Mouse (Mus musculus): ENCODE results near the gene Tagln3. TPM values are rescaled to one million over a fixed set of nuclear protein-coding genes. Genes with fewer than 3 reads are reported as not detected.

Gene Tagln3
- total RNA-seq, 2 experiments from 2014 or later = 219 to 242 TPM

- DNase-seq (ENCODE audit: low spot score in 2 of 2) = peak; percentile 49 to 71
Observed at GRCm38 (mm10) chr16:45722460-45722951, 1.9 kb downstream of the Tagln3 start.

GRCm38 (mm10) chr16:45720022-45720630, 4.3 kb downstream of the Tagln3 start:
- DNase-seq (ENCODE audit: low spot score in 2 of 2) = no peak

- DNase-seq (ENCODE audit: low spot score in 2 of 2) = no peak
Observed at GRCm38 (mm10) chr16:45718296-45718695, 6.1 kb downstream of the Tagln3 start.

- DNase-seq (ENCODE audit: low spot score in 2 of 2) = no peak
Observed at GRCm38 (mm10) chr16:45714489-45715150, 9.8 kb downstream of the Tagln3 start.

GRCm38 (mm10) chr16:45713878-45714277, 10.5 kb downstream of the Tagln3 start:
- DNase-seq (ENCODE audit: low spot score in 2 of 2) = no peak

GRCm38 (mm10) chr16:45713261-45713660, 11.1 kb downstream of the Tagln3 start:
- DNase-seq (ENCODE audit: low spot score in 2 of 2) = no peak

GRCm38 (mm10) chr16:45711263-45711662, 13.1 kb downstream of the Tagln3 start:
- no peak for DNase-seq (ENCODE audit: low spot score in 2 of 2)

- DNase-seq (ENCODE audit: low spot score in 2 of 2) = no peak
Observed at GRCm38 (mm10) chr16:45699301-45699700, 25.1 kb downstream of the Tagln3 start.

- DNase-seq (ENCODE audit: low spot score in 2 of 2) = peak in 1 of 2 experiments; percentile 26
Observed at GRCm38 (mm10) chr16:45697996-45698395, 26.4 kb downstream of the Tagln3 start.

- DNase-seq (ENCODE audit: low spot score in 2 of 2) = no peak
Observed at GRCm38 (mm10) chr16:45695445-45696160, 28.8 kb downstream of the Tagln3 start.

GRCm38 (mm10) chr16:45693558-45693957, 30.9 kb downstream of the Tagln3 start, which contains the start of gene Tmprss7:
Gene Tmprss7, minus strand, starts transcription at chr16:45693658.
- no peak for DNase-seq (ENCODE audit: low spot score in 2 of 2)

GRCm38 (mm10) chr16:45692851-45693250, 31.6 kb downstream of the Tagln3 start:
- DNase-seq (ENCODE audit: low spot score in 2 of 2) = no peak

GRCm38 (mm10) chr16:45690178-45690577, 34.2 kb downstream of the Tagln3 start:
- peak; percentile 43 to 75 for DNase-seq (ENCODE audit: low spot score in 2 of 2)

- DNase-seq (ENCODE audit: low spot score in 2 of 2) = no peak
Observed at GRCm38 (mm10) chr16:45686833-45687232, 37.6 kb downstream of the Tagln3 start.

GRCm38 (mm10) chr16:45685295-45685694, 39.1 kb downstream of the Tagln3 start:
- no peak for DNase-seq (ENCODE audit: low spot score in 2 of 2)

GRCm38 (mm10) chr16:45684815-45685214, 39.6 kb downstream of the Tagln3 start:
- DNase-seq (ENCODE audit: low spot score in 2 of 2) = peak; percentile 53 to 78

- DNase-seq (ENCODE audit: low spot score in 2 of 2) = peak in 1 of 2 experiments; percentile 46
Observed at GRCm38 (mm10) chr16:45676462-45676861, 47.9 kb downstream of the Tagln3 start.

GRCm38 (mm10) chr16:45670005-45670404, 54.4 kb downstream of the Tagln3 start:
- no peak for DNase-seq (ENCODE audit: low spot score in 2 of 2)

GRCm38 (mm10) chr16:45668178-45668577, 56.2 kb downstream of the Tagln3 start:
- no peak for DNase-seq (ENCODE audit: low spot score in 2 of 2)

- DNase-seq (ENCODE audit: low spot score in 2 of 2) = no peak
Observed at GRCm38 (mm10) chr16:45666136-45666535, 58.3 kb downstream of the Tagln3 start.

- no peak for DNase-seq (ENCODE audit: low spot score in 2 of 2)
Observed at GRCm38 (mm10) chr16:45662381-45662780, 62.0 kb downstream of the Tagln3 start.

All from layer of hippocampus, adult 18-20 months (tissue).